Mouse (Mus musculus) heart, postnatal 0 days (tissue): ENCODE measurements around the gene Prkcz. TPM values are rescaled to one million over a fixed set of nuclear protein-coding genes. Genes with fewer than 3 reads are reported as not detected.

Experiments
- ATAC-seq: fragments of 200-750 bp; cut with Nextera tagmentation; 2 replicates; pipeline ENCODE4 v1.8.0; 2017; ENCODE audit warnings: low read depth, moderate number of reproducible peaks, moderate library complexity; ENCODE audit not compliant: insufficient read depth
- DNase-seq: peaks from one replicate; pipeline ENCODE4 v3.0.0-alpha.2; 2016; ENCODE audit warnings: low spot score
- H3K27ac ChIP-seq: fragments of 300-500 bp; sonication (generic); 2 replicates; pipeline ENCODE4 v1.5.1; 2014; ENCODE audit warnings: low read depth, mild to moderate bottlenecking
- H3K27me3 ChIP-seq: fragments of 300-500 bp; sonication (generic); 2 replicates; pipeline ENCODE4 v1.6.1; 2014; ENCODE audit warnings: low read length, mixed read lengths; ENCODE audit not compliant: control insufficient read depth, insufficient read depth
- H3K36me3 ChIP-seq: fragments of 300-500 bp; sonication (generic); replicated peaks from 2 replicates; pipeline ENCODE4 v1.6.1; 2014; ENCODE audit warnings: low read length, mixed read lengths; ENCODE audit not compliant: control insufficient read depth, insufficient read depth
- H3K4me1 ChIP-seq: fragments of 300-500 bp; sonication (generic); 2 replicates; pipeline ENCODE4 v1.6.1; 2014; ENCODE audit warnings: antibody characterized with exemption; ENCODE audit not compliant: control insufficient read depth, insufficient read depth
- H3K4me2 ChIP-seq: fragments of 300-500 bp; sonication (generic); 2 replicates; pipeline ENCODE4 v1.6.1; 2014; ENCODE audit warnings: low read depth, mild to moderate bottlenecking, low read length, moderate library complexity
- H3K4me3 ChIP-seq: fragments of 300-500 bp; sonication (generic); 2 replicates; pipeline ENCODE4 v1.5.1; 2014; ENCODE audit warnings: low read depth, low read length
- H3K9ac ChIP-seq: fragments of 300-500 bp; sonication (generic); replicated peaks from 2 replicates; pipeline ENCODE4 v1.6.1; 2014; ENCODE audit warnings: low read depth, low read length, mixed read lengths
- H3K9me3 ChIP-seq: fragments of 300-500 bp; sonication (generic); replicated peaks from 2 replicates; pipeline ENCODE4 v1.6.1; 2016; ENCODE audit warnings: low read length; ENCODE audit not compliant: control insufficient read depth
- CTCF ChIP-seq: IDR thresholded peaks from 2 replicates; pipeline ENCODE4 v1.5.1; 2016; ENCODE audit warnings: antibody characterized with exemption, control low read depth, low read depth
- EP300 ChIP-seq: IDR thresholded peaks from 2 replicates; pipeline ENCODE4 v1.6.1; 2016; ENCODE audit warnings: antibody characterized with exemption, low read depth
- WGBS: fragments of 180-500 bp; shearing (Covaris S2); extraction: QIAGEN DNeasy Blood & Tissue Kit; methylation state at CpG from one replicate; pipeline ENCODE4 v1.1.7; 2014; 5-methylcytosine and 5-hydroxymethylcytosine counted together
- polyA plus RNA-seq: library from polyadenylated mRNA; unstranded; fragments of >200 nt; fragmentation: Nextera tagmentation; extraction: Ambion mirVana; gene quantifications from 2 replicates; pipeline ENCODE4 v1.2.1, GENCODE M21; 2015
- total RNA-seq: library from RNA; depleted of rRNA; stranded (reverse); fragments of >200 nt; gene quantifications from 2 replicates; pipeline ENCODE4 v1.2.3, GENCODE M21; 2014; ENCODE audit warnings: low replicate concordance

The Prkcz gene
- total and polyA plus RNA-seq, 2 experiments from 2014 or later, result 2.7 to 4.8 TPM

DNA sequence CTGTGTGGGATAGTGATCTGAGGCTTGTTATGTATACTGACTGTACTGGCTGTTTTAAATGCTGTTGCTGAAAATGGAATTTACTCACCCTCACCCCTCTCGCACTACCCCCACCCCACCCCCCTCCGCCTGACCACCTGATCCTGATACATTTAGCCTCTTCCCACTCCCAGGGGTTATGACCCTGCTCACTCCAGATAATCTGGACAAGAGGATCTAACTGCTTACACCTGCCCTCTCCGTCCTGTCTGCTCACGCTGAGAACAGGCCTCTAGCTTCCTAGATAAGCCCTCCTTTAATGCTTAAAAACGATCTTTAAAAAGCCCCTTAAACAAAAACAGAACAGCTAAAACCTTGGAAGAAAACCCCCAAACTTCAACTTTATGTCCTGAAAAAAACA is 35.4 kb downstream of the Prkcz start:
- Histone ChIP-seq H3K4me2 (no peak overlapping the region), H3K27ac (no peak overlapping the region), H3K27me3 (no peaks in the 10 kb centered on the region), H3K4me1 (no peaks in the 10 kb centered on the region), H3K9me3 (no peaks in the 10 kb centered on the region), H3K9ac (no peak overlapping the region), H3K4me3 (no peak overlapping the region), H3K36me3 (no peaks in the 10 kb centered on the region)
- TF ChIP-seq CTCF, result no peak
- TF ChIP-seq EP300, result no peak
- DNase-seq (no peak), ATAC-seq (no peak)
- WGBS, result 53% methylated on average over 5 of the region's 5 CpGs

DNA sequence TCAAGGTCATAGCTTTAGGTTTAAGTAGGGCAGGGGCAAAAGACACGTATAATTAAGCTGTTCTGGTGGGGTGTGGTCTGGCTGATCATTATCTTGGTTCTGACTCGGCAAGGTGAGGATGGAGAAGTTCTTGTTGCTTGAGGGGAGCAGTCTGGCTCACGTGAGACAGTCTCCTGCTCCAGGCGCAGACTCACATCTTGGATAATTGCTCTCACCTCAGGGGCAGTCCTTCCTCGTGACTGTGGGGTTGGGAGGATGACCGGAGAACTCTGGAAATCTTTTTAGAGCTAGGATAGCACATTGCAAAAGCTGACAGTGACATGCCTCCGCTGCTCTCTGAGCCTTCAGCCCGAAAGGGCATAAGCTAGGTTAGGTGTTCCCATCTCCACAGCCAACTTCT is 36.6 kb downstream of the Prkcz start:
- Histone ChIP-seq H3K9ac (no peak overlapping the region), H3K4me3 (no peak overlapping the region), H3K27ac (no peak overlapping the region), H3K4me2 (no peak overlapping the region), H3K9me3 (no peaks in the 10 kb centered on the region), H3K36me3 (no peaks in the 10 kb centered on the region), H3K4me1 (no peaks in the 10 kb centered on the region), H3K27me3 (no peaks in the 10 kb centered on the region)
- no peak for ATAC-seq
- WGBS, result 49% methylated on average over 8 of the region's 8 CpGs
- TF ChIP-seq EP300 (no peak), CTCF (no peak)
- DNase-seq, result no peak

DNA sequence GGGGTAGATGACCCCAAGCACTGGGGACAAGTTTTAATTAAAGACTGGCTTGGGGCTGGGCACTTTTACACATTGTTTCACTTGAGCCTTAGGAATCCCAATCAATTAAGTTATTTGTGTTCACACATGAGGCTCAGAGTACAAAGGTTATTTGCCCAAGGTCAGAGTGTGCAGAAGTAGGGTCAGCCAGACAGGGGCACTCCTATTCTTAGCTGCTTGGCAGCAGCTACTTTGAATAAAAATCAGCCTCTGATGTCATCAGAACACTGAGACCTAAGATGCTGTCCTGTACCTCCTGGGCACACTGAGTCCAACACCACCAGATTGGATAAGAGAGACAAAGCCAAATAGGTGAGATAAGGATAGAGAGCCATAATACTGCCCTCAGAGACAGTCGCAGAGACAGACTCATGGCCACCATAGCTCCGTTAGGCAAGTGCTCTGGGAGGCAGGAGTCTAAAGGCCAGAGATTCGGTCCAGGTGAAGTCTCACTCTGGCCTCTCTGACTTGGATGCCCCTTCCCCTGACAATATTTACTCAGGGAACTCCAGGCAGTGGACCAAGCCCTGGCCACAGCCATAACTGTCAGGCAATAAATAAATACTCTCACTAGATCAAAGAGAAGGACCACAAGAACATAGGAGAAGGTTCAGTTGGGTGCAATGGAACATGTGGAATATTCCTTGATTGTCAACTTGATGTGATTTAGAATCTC is 37.9 kb downstream of the Prkcz start:
- H3K4me1 ChIP-seq, result no peaks in the 10 kb centered on the region
- DNase-seq, result no peak
- no peak overlapping the region for H3K27ac ChIP-seq
- H3K27me3 ChIP-seq, result no peaks in the 10 kb centered on the region
- H3K4me2 ChIP-seq, result no peak overlapping the region
- no peaks in the 10 kb centered on the region for H3K36me3 ChIP-seq
- no peak overlapping the region for H3K9ac ChIP-seq
- H3K9me3 ChIP-seq, result no peaks in the 10 kb centered on the region
- TF ChIP-seq CTCF (no peak), EP300 (no peak)
- 77% methylated on average over 3 of the region's 3 CpGs for WGBS
- ATAC-seq, result no peak
- no peak overlapping the region for H3K4me3 ChIP-seq

DNA sequence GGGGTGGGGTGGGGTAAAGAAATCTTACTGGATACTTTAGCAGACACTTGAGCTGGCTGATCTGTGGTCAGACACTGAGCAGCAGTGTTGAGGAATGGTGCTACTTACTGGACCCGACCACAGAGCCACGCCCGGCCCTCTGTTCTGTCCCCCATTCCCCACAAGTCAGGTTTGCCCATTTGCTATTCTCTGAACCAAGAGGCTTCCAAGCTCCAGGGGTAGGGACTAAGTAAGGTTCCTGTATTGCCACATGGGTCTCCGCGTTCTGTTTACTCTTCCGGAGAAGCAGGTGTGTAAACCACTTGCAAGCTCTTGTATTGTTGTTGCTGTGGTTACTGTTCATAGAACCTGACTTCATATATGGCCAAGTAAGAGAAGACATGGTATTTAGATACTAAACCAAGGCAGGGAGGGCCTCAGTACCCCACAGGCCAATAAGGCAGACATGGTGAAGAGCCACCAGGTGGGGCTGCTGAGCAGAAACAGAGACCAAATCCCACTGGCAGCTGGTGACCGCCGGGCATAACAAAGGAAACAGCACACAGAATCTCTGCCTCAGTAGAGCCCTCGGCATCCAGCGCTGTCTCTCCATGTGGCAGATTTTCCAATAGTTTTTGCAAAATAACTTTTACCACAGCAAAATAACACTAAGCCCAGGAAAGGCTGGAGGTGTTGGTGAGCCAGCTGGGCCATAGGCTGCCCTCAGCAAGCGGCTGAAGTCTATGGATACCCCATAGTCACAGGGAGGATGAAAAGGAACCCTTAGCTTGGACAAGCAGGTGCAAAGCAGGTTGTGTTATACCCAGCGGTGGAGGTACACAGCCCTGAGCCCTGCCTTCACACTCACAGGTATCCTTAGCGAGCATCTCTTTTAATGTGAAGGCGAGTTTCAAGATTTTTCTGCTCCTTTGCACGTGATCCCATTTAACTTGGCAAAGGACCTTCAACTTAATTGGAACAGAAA is 40.6 kb downstream of the Prkcz start:
- no peak overlapping the region for H3K27ac ChIP-seq
- 0 out of 2 replicates have a peak, but pooled peaks have one; percentile 27 for ATAC-seq
- peak; percentile 58 for DNase-seq

DNA sequence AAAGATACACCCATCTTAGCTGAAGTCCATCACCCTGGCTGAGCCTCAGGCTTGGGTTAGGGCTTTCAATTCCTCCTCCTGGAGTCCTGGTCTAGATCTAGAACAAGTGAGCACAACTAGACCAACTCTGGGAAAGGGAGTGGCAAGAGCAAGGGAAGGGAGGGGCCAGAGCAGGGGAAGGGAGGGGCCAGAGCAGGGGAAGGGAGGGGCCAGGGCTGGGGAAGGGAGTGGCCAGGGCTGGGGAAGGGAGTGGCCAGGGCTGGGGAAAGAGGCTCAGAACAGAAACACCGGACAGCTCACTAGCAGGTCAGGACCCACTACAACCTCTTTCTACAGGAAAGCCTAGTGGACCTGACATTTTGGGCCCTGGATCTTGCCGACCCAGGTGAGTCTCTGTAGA is 42.9 kb downstream of the Prkcz start:
- 28% methylated on average over 2 of the region's 2 CpGs for WGBS
- DNase-seq (no peak), ATAC-seq (peak; percentile 11; the same call in 1 of the 2 replicates)
- H3K9ac ChIP-seq, result no peak overlapping the region
- no peak overlapping the region for H3K27ac ChIP-seq
- H3K4me1 ChIP-seq, result no peaks in the 10 kb centered on the region
- H3K9me3 ChIP-seq, result no peaks in the 10 kb centered on the region
- no peaks in the 10 kb centered on the region for H3K36me3 ChIP-seq
- peaks cover 3% of the 10 kb centered on the region; the same call in 1 of the 2 replicates for H3K27me3 ChIP-seq
- no peak overlapping the region for H3K4me2 ChIP-seq
- TF ChIP-seq EP300 (no peak), CTCF (no peak)
- H3K4me3 ChIP-seq, result no peak overlapping the region

More for the DNA sequence above, 40.6 kb downstream of the Prkcz start:
- H3K36me3 ChIP-seq, result no peaks in the 10 kb centered on the region
- TF ChIP-seq CTCF (peak; percentile 63), EP300 (no peak)
- H3K4me1 ChIP-seq, result no peaks in the 10 kb centered on the region
- no peak overlapping the region for H3K4me2 ChIP-seq
- H3K9ac ChIP-seq, result no peak overlapping the region
- H3K9me3 ChIP-seq, result no peaks in the 10 kb centered on the region
- H3K27me3 ChIP-seq, result peaks cover 1% of the 10 kb centered on the region; the same call in 1 of the 2 replicates
- WGBS, result 52% methylated on average over 15 of the region's 15 CpGs
- H3K4me3 ChIP-seq, result no peak overlapping the region
